Mouse (Mus musculus): ENCODE results near the gene Camk1d. TPM values are rescaled to one million over a fixed set of nuclear protein-coding genes. Genes with fewer than 3 reads are reported as not detected.

The Camk1d gene
- polyA plus RNA-seq, 1 experiment, result 3.2 TPM

DNA sequence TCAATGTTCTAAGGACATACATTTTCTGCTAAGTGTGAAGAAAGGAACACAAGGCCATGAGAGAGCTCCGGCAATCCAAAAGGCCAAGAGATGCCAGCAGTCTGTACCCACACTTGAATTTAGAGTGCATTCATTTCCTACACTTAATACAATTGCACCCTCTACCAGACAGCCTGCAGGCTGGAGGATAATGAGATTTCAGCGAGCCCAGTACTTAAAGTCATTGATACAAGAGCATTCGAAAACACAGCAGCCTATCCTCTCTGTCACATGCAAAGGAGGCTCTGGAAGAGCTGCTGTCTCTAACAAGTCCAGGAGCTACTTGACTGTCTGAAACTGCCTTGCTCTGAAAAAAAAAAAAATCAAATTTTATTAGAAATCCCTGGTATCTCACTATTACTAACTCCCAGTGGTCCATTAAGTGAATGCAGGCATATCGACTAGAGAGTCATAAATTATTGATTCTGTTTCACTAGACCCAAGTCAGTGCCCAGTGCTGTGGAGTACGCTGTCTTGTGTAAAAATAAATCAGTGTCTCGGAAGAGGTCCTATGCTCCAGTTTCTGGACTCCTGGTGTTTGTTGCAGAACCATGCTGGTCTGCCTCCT, 336.1 kb downstream of the Camk1d start:
- Histone ChIP-seq H3K27me3 (ENCODE audit: control insufficient read depth, insufficient read depth, low read length, poor library complexity, severe bottlenecking) (no peaks in the 10 kb centered on the region), H3K4me1 (ENCODE audit: control insufficient read depth, insufficient read depth, low read length) (no peaks in the 10 kb centered on the region), H3K9ac (ENCODE audit: low read depth, poor library complexity, severe bottlenecking) (no peak overlapping the region), H3K4me3 (ENCODE audit: low read depth, low read length) (no peak overlapping the region), H3K36me3 (ENCODE audit: control insufficient read depth, insufficient read depth, low read length, poor library complexity, severe bottlenecking) (no peaks in the 10 kb centered on the region), H3K9me3 (replicated peaks; ENCODE audit: control insufficient read depth, insufficient read depth, low read length, poor library complexity, severe bottlenecking) (no peaks in the 10 kb centered on the region), H3K27ac (ENCODE audit: insufficient read depth, low read length) (no peak overlapping the region)
- TF ChIP-seq POLR2A (IDR thresholded peaks at IDR 0.05; ENCODE audit: insufficient read depth, low read length) (no peak), CTCF (IDR thresholded peaks at IDR 0.05; ENCODE audit: low read depth, low read length) (no peak), EP300 (IDR thresholded peaks at IDR 0.05; ENCODE audit: insufficient read depth, low read depth, low read length) (no peak)

DNA sequence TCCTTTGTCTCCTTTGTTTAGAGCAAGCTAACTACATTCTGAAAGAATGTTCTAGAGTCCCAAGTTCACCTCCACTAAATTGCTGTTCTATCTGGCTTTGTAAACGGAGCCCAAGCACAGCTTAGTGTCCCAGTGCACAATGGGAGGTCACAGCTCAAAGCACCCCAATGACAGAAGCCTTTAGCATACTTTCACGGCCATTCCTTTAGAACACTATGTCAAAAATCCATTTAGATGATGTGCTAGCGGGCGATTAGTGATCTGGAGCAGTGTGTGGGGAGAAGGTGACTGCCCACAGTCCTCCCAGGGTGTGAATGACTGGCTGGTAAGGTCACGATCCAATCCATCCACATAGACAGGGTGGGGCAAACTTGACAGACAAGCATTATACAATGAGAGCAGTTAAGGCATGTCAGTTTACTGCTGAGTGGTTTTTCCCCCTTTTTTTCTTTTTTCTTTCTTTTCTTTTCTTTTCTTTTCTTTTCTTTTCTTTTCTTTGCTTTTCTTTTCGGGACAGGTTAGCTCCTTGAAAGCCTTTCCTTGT, 341.4 kb downstream of the Camk1d start:
- no peak overlapping the region for H3K27ac ChIP-seq (ENCODE audit: insufficient read depth, low read length)
- H3K4me3 ChIP-seq (ENCODE audit: low read depth, low read length), result no peak overlapping the region
- no peaks in the 10 kb centered on the region for H3K36me3 ChIP-seq (ENCODE audit: control insufficient read depth, insufficient read depth, low read length, poor library complexity, severe bottlenecking)
- H3K9me3 ChIP-seq (replicated peaks; ENCODE audit: control insufficient read depth, insufficient read depth, low read length, poor library complexity, severe bottlenecking), result no peaks in the 10 kb centered on the region
- TF ChIP-seq EP300 (IDR thresholded peaks at IDR 0.05; ENCODE audit: insufficient read depth, low read depth, low read length) (no peak), CTCF (IDR thresholded peaks at IDR 0.05; ENCODE audit: low read depth, low read length) (no peak), POLR2A (IDR thresholded peaks at IDR 0.05; ENCODE audit: insufficient read depth, low read length) (no peak)
- H3K4me1 ChIP-seq (ENCODE audit: control insufficient read depth, insufficient read depth, low read length), result peaks cover 2% of the 10 kb centered on the region
- no peaks in the 10 kb centered on the region for H3K27me3 ChIP-seq (ENCODE audit: control insufficient read depth, insufficient read depth, low read length, poor library complexity, severe bottlenecking)
- no peak overlapping the region for H3K9ac ChIP-seq (ENCODE audit: low read depth, poor library complexity, severe bottlenecking)

DNA sequence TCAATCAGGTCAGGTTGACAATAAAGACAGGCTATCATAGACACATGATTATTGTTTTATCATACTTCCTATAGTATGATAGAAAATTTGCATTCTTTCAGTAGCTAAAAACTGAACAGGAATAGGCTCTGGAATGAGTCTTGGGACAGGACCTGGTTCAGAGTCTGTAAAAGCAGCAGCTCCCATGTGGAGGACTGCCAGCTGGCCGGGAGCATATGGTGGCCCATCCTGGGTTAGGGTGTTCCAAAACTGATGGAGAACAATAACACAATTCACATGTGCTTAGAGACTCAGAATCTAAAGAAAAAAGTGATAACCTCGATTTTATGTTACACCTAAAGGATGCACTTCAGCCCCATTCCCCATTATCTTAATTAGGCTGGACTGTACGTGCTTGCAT, 343.0 kb downstream of the Camk1d start:
- Histone ChIP-seq H3K36me3 (ENCODE audit: control insufficient read depth, insufficient read depth, low read length, poor library complexity, severe bottlenecking) (no peaks in the 10 kb centered on the region), H3K27me3 (ENCODE audit: control insufficient read depth, insufficient read depth, low read length, poor library complexity, severe bottlenecking) (no peaks in the 10 kb centered on the region), H3K4me3 (ENCODE audit: low read depth, low read length) (no peak overlapping the region), H3K9me3 (replicated peaks; ENCODE audit: control insufficient read depth, insufficient read depth, low read length, poor library complexity, severe bottlenecking) (no peaks in the 10 kb centered on the region), H3K27ac (ENCODE audit: insufficient read depth, low read length) (no peak overlapping the region), H3K4me1 (ENCODE audit: control insufficient read depth, insufficient read depth, low read length) (peaks cover 2% of the 10 kb centered on the region), H3K9ac (ENCODE audit: low read depth, poor library complexity, severe bottlenecking) (no peak overlapping the region)
- no peak for TF ChIP-seq EP300 (IDR thresholded peaks at IDR 0.05; ENCODE audit: insufficient read depth, low read depth, low read length)
- no peak for TF ChIP-seq POLR2A (IDR thresholded peaks at IDR 0.05; ENCODE audit: insufficient read depth, low read length)
- TF ChIP-seq CTCF (IDR thresholded peaks at IDR 0.05; ENCODE audit: low read depth, low read length), result no peak

DNA sequence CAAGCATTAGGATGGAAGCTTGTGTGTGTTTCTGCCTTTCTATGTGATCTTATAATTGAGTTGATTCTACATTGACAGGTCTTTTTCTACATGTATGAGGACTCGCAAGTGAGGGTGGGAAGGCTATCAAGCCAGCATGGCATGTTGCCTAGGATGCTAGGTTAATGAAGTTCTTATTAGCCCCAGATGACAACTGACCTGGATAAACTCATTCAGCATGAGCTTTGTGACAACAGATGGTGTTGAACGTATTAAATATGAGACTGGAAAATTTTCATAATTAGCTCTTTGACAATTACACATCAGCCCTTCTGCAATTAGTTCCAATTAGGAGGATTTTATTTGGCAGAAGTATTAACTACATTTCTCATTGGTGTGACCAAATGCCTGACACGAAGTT, 343.7 kb downstream of the Camk1d start:
- Histone ChIP-seq H3K9ac (ENCODE audit: low read depth, poor library complexity, severe bottlenecking) (no peak overlapping the region), H3K9me3 (replicated peaks; ENCODE audit: control insufficient read depth, insufficient read depth, low read length, poor library complexity, severe bottlenecking) (no peaks in the 10 kb centered on the region), H3K4me1 (ENCODE audit: control insufficient read depth, insufficient read depth, low read length) (peaks cover 2% of the 10 kb centered on the region), H3K27me3 (ENCODE audit: control insufficient read depth, insufficient read depth, low read length, poor library complexity, severe bottlenecking) (no peaks in the 10 kb centered on the region), H3K27ac (ENCODE audit: insufficient read depth, low read length) (no peak overlapping the region), H3K36me3 (ENCODE audit: control insufficient read depth, insufficient read depth, low read length, poor library complexity, severe bottlenecking) (no peaks in the 10 kb centered on the region), H3K4me3 (ENCODE audit: low read depth, low read length) (no peak overlapping the region)
- TF ChIP-seq EP300 (IDR thresholded peaks at IDR 0.05; ENCODE audit: insufficient read depth, low read depth, low read length) (no peak), POLR2A (IDR thresholded peaks at IDR 0.05; ENCODE audit: insufficient read depth, low read length) (no peak), CTCF (IDR thresholded peaks at IDR 0.05; ENCODE audit: low read depth, low read length) (no peak)

DNA sequence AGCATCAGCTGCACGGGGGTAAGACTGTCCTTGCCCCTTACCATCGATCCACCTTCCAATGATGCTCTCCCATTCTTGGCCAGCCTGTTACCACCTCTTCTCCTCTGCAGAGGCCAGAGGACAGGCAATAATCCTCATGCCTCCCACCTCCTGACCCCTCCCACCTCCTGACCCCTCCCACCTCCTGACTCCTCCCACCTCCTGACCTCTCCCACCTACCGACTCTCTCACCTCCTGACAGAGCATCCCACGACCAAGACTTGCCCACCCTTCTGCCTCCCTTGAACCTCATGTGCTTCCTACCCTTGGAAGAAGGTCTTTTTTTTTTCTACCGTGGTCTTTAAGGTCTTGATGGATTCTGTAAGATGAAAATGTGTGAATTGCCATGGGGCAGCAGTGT, 350.5 kb downstream of the Camk1d start:
- TF ChIP-seq POLR2A (IDR thresholded peaks at IDR 0.05; ENCODE audit: insufficient read depth, low read length) (no peak), CTCF (IDR thresholded peaks at IDR 0.05; ENCODE audit: low read depth, low read length) (no peak), EP300 (IDR thresholded peaks at IDR 0.05; ENCODE audit: insufficient read depth, low read depth, low read length) (no peak)
- Histone ChIP-seq H3K27me3 (ENCODE audit: control insufficient read depth, insufficient read depth, low read length, poor library complexity, severe bottlenecking) (no peaks in the 10 kb centered on the region), H3K36me3 (ENCODE audit: control insufficient read depth, insufficient read depth, low read length, poor library complexity, severe bottlenecking) (no peaks in the 10 kb centered on the region), H3K9ac (ENCODE audit: low read depth, poor library complexity, severe bottlenecking) (no peak overlapping the region), H3K4me3 (ENCODE audit: low read depth, low read length) (no peak overlapping the region), H3K27ac (ENCODE audit: insufficient read depth, low read length) (no peak overlapping the region), H3K9me3 (replicated peaks; ENCODE audit: control insufficient read depth, insufficient read depth, low read length, poor library complexity, severe bottlenecking) (no peaks in the 10 kb centered on the region), H3K4me1 (ENCODE audit: control insufficient read depth, insufficient read depth, low read length) (no peaks in the 10 kb centered on the region)

DNA sequence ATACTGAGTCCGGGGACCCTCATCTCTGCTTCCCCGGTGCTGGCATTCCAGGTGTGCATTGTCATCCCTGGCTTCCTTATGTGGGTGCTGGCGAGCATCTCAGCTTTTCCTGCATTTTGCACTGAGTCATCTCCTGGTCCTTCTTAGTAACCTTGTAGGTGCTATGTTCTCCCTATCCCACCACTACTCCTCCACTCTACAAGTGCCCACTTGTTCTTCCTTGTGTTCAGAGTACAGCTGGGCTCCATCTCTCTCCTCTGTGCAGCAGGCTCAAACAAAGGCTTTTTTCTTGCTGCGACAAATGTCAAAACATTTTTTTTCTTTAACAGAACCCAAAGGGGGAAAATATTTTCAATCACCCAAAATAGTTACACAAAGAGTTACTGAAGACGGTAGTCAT, 356.3 kb downstream of the Camk1d start:
- H3K36me3 ChIP-seq (ENCODE audit: control insufficient read depth, insufficient read depth, low read length, poor library complexity, severe bottlenecking), result no peaks in the 10 kb centered on the region
- H3K27ac ChIP-seq (ENCODE audit: insufficient read depth, low read length), result no peak overlapping the region
- TF ChIP-seq CTCF (IDR thresholded peaks at IDR 0.05; ENCODE audit: low read depth, low read length), result no peak
- TF ChIP-seq POLR2A (IDR thresholded peaks at IDR 0.05; ENCODE audit: insufficient read depth, low read length), result no peak
- TF ChIP-seq EP300 (IDR thresholded peaks at IDR 0.05; ENCODE audit: insufficient read depth, low read depth, low read length), result no peak
- H3K9ac ChIP-seq (ENCODE audit: low read depth, poor library complexity, severe bottlenecking), result no peak overlapping the region
- no peaks in the 10 kb centered on the region; the same call in 1 of the 2 replicates for H3K27me3 ChIP-seq (ENCODE audit: control insufficient read depth, insufficient read depth, low read length, poor library complexity, severe bottlenecking)
- H3K9me3 ChIP-seq (replicated peaks; ENCODE audit: control insufficient read depth, insufficient read depth, low read length, poor library complexity, severe bottlenecking), result no peaks in the 10 kb centered on the region
- H3K4me3 ChIP-seq (ENCODE audit: low read depth, low read length), result no peak overlapping the region
- peaks cover 2% of the 10 kb centered on the region for H3K4me1 ChIP-seq (ENCODE audit: control insufficient read depth, insufficient read depth, low read length)

Measured in ES-Bruce4 (cell line).